Mouse (Mus musculus): ENCODE data around the gene Gm2035.
"Not testable (repeated sequence)": the region's sequence is repeated elsewhere in the genome, so short reads cannot be mapped to it uniquely, and the experiment has no call there.

Gene Gm2035

DNA sequence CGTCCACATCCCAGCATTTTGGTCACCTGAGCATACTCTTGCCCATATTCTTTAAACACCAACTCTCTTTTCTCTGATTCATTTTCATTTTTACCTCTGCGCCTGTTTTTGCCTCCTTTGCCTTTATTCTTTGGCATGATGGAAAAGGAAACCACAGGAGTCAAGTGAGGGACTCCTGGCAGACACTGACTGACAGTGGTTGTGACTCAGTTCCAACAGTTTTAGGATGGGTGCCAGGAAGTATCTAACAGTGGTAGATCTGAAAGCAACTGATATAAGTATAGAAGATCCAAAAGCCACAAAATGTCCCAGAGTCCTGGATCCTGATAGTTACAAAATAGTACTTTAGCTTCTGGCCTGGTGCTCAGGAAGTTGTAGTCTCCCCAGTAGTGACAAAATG lies at the start of gene Gm2035:
TSS of gene Gm2035 (minus strand) at position 137 of the 400 bp plus-strand sequence.
- DNase-seq (ENCODE audit: inconsistent ontology term) = not testable (repeated sequence)

DNA sequence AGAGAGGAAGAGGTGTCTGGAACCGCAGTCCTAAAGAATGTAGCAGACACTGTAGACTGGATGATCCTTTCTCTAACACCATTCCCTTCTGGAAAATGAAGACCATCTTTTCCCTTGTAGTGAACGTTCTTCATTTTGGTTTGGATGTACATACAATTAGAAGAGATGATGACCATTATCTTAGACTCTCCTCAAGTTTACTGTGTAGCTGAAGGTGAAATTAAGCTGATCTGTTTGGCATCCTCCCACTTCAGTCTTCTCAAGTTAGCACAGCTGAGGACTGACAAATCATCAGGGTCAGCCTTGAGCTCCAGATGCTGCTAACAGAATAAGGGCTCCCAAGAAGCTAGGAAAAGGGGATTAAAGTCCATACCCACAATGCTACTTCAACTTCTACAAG lies 34.1 kb upstream of the Gm2035 start, which contains the start of gene Gm2042:
TSS of gene Gm2042 (plus strand) at position 301 of the 400 bp plus-strand sequence.
- DNase-seq (ENCODE audit: inconsistent ontology term) = not testable (repeated sequence)

DNA sequence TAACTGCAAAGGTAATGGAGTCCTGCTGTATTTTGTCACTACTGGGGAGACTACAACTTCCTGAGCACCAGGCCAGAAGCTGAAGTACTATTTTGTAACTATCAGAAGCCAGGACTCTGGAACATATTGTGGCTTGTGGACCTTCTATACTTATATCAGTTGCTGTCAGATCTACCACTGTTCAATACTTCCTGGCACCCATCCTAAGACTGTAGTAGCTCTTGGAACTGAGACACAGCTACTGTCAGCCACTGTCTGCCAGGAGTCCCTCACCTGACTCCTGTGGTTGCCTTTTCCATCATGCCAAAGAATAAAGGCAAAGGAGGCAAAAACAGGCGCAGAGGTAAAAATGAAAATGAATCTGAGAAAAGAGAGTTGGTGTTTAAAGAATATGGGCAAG lies 24.6 kb downstream of the Gm2035 start, which contains the start of gene Gm2022:
TSS of gene Gm2022 (plus strand) at position 301 of the 400 bp plus-strand sequence.
- DNase-seq (ENCODE audit: inconsistent ontology term) = not testable (repeated sequence)

DNA sequence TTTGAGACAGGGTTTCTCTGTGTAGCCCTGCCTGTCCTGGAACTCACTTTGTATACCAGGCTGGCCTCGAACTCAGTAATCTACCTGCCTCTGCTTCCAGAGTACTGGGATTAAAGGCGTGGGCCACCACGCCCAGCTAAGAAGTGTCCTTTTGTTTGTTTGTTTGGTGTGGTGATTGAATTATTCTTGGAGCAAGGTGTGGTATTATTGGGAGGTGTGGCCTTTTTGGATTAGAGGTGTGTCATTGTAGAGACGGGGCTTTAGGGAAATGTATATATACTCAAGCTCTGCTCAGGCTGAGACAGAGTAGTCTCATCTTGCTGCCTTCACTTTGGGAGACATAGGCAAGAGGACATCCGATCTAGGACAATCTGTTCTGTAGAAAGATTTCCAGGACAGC lies 45.9 kb downstream of the Gm2035 start, which contains the start of gene Gm2016:
TSS of gene Gm2016 (plus strand) at position 301 of the 400 bp plus-strand sequence.
- not testable (repeated sequence) for DNase-seq (ENCODE audit: inconsistent ontology term)

Measured in Muller cell, postnatal 12 days (primary cell).